Mouse (Mus musculus): ENCODE measurements around the gene Fhit. TPM values are rescaled to one million over a fixed set of nuclear protein-coding genes. Genes with fewer than 3 reads are reported as not detected.

The Fhit gene
- polyA plus RNA-seq, 1 experiment from 2014 or later: 12.6 TPM

- Histone ChIP-seq H3K4me1 (replicated peaks; ENCODE audit: control insufficient read depth, insufficient read depth, low read length) (no peaks in the 10 kb centered on the region), H3K9me3 (ENCODE audit: control insufficient read depth, low read length) (no peaks in the 10 kb centered on the region), H3K4me3 (replicated peaks; ENCODE audit: low read length) (no peak overlapping the region), H3K36me3 (replicated peaks; ENCODE audit: control insufficient read depth, insufficient read depth) (no peaks in the 10 kb centered on the region), H3K4me2 (replicated peaks) (no peak overlapping the region), H3K27me3 (ENCODE audit: control insufficient read depth, insufficient read depth, low read length) (no peaks in the 10 kb centered on the region), H3K27ac (no peak overlapping the region), H3K9ac (no peak overlapping the region)
- no peak for DNase-seq (ENCODE audit: low spot score)
- 92% methylated on average over 10 of the region's 10 CpGs for WGBS
- ATAC-seq (ENCODE audit: low FRiP score): no peak
Observed at GRCm38 (mm10) chr14:10133873-10134272, 1028.0 kb downstream of the Fhit start.

DNA sequence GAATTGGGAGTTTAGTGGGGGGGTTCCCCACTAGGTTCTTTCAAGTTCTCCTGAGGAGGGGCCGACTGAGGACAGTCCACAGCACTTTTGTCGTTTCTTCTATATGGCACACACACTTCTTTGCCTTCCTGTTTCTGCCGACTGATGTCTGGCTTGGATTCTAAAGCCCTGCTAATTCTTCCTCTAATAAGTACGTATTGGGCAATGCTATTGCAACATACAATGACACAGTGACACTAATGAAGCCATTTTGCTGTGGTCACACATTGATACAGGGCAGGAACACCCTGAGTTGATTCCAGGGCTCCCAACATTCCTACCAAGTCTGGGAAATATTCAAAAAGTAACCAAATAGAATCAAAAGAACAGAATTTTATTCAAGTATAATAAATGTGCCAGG, 1032.2 kb downstream of the Fhit start:
- Histone ChIP-seq H3K4me3 (replicated peaks; ENCODE audit: low read length) (no peak overlapping the region), H3K9me3 (ENCODE audit: control insufficient read depth, low read length) (no peaks in the 10 kb centered on the region), H3K4me2 (replicated peaks) (no peak overlapping the region), H3K27ac (no peak overlapping the region), H3K9ac (no peak overlapping the region), H3K4me1 (replicated peaks; ENCODE audit: control insufficient read depth, insufficient read depth, low read length) (no peaks in the 10 kb centered on the region), H3K27me3 (ENCODE audit: control insufficient read depth, insufficient read depth, low read length) (no peaks in the 10 kb centered on the region), H3K36me3 (replicated peaks; ENCODE audit: control insufficient read depth, insufficient read depth) (no peaks in the 10 kb centered on the region)
- WGBS: 89% methylated on average over 4 of the region's 4 CpGs
- DNase-seq (ENCODE audit: low spot score): no peak
- ATAC-seq (ENCODE audit: low FRiP score): no peak

DNA sequence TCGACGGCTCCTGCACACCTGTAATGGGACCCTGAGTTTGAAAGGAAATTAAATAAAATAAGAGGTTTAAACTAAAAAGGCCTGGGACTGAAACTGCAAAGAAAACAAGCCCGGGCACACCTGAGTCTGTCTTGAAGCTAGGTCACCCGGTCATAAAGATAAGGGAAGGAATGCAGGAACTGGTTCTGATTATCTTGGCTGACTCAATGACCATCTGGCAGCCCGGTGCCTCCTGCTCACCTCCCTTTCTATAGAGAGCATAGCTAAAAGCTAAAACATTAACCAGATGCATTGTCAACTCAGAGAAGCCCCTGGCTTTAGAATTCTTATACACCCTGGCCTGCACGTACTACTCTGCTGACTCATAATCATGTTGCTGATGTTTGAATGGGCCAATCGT, 1032.7 kb downstream of the Fhit start:
- DNase-seq (ENCODE audit: low spot score): no peak
- H3K27me3 ChIP-seq (ENCODE audit: control insufficient read depth, insufficient read depth, low read length): no peaks in the 10 kb centered on the region
- H3K4me1 ChIP-seq (replicated peaks; ENCODE audit: control insufficient read depth, insufficient read depth, low read length): no peaks in the 10 kb centered on the region
- no peak overlapping the region for H3K9ac ChIP-seq
- H3K9me3 ChIP-seq (ENCODE audit: control insufficient read depth, low read length): no peaks in the 10 kb centered on the region
- no peak for ATAC-seq (ENCODE audit: low FRiP score)
- 89% methylated on average over 7 of the region's 7 CpGs for WGBS
- no peak overlapping the region for H3K27ac ChIP-seq
- H3K36me3 ChIP-seq (replicated peaks; ENCODE audit: control insufficient read depth, insufficient read depth): no peaks in the 10 kb centered on the region
- no peak overlapping the region for H3K4me2 ChIP-seq (replicated peaks)
- no peak overlapping the region for H3K4me3 ChIP-seq (replicated peaks; ENCODE audit: low read length)

- ATAC-seq (ENCODE audit: low FRiP score) (no peak), DNase-seq (ENCODE audit: low spot score) (no peak)
- no peak overlapping the region for H3K27ac ChIP-seq
- no peak overlapping the region for H3K9ac ChIP-seq
- no peak overlapping the region for H3K4me3 ChIP-seq (replicated peaks; ENCODE audit: low read length)
- no peaks in the 10 kb centered on the region for H3K4me1 ChIP-seq (replicated peaks; ENCODE audit: control insufficient read depth, insufficient read depth, low read length)
- no peaks in the 10 kb centered on the region for H3K27me3 ChIP-seq (ENCODE audit: control insufficient read depth, insufficient read depth, low read length)
- no peak overlapping the region for H3K4me2 ChIP-seq (replicated peaks)
- H3K36me3 ChIP-seq (replicated peaks; ENCODE audit: control insufficient read depth, insufficient read depth): no peaks in the 10 kb centered on the region
- no peaks in the 10 kb centered on the region for H3K9me3 ChIP-seq (ENCODE audit: control insufficient read depth, low read length)
Observed at GRCm38 (mm10) chr14:10126536-10126935, 1035.3 kb downstream of the Fhit start.

DNA sequence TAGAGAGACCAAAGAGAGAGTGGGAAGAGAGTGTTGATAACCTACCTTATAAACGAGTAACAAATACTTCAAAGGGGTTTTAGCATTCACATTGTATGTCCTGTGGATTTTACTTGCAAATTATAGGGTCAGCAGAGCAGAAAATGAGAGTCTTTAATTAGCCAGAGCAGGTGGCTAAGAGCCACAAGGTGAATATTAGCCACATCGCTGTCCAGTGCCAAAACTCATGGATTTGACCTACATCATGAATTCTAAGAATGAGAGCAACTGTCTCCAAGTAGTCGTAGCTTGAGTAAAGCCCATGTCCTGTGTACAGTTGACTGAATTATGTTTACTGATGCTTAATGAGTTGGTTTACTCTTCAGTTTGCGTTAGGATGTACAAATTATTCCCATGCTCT, 1039.7 kb downstream of the Fhit start:
- Histone ChIP-seq H3K4me2 (replicated peaks) (no peak overlapping the region), H3K36me3 (replicated peaks; ENCODE audit: control insufficient read depth, insufficient read depth) (no peaks in the 10 kb centered on the region), H3K4me3 (replicated peaks; ENCODE audit: low read length) (no peak overlapping the region), H3K27ac (no peak overlapping the region), H3K9me3 (ENCODE audit: control insufficient read depth, low read length) (no peaks in the 10 kb centered on the region), H3K27me3 (ENCODE audit: control insufficient read depth, insufficient read depth, low read length) (no peaks in the 10 kb centered on the region), H3K4me1 (replicated peaks; ENCODE audit: control insufficient read depth, insufficient read depth, low read length) (no peaks in the 10 kb centered on the region), H3K9ac (no peak overlapping the region)
- DNase-seq (ENCODE audit: low spot score) (no peak), ATAC-seq (ENCODE audit: low FRiP score) (no peak)
- whole genome bisulfite sequencing: 78% methylated on average over 4 of the region's 4 CpGs

DNA sequence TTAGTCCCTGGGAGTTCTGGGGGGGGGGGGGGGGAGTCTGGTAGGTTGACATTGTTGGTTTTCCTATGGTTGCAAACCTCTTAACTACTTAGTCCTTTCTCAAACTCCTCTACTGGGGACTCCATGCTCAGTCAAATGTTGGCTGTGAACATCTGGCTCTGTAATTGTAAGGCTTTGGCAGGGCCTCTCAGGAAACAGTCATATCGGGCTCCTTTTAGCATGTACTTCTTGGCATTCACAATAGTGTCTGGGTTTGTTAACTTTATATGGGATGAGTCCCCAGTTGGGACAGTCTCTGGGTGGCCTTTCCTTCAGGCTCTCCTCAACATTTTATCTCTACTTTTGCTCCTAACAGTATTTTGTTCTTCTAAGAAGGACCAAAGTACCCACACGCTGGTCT, 1065.6 kb downstream of the Fhit start:
- ATAC-seq (ENCODE audit: low FRiP score): no peak

GRCm38 (mm10) chr14:10079062-10079461, 1082.8 kb downstream of the Fhit start:
- H3K36me3 ChIP-seq (replicated peaks; ENCODE audit: control insufficient read depth, insufficient read depth): no peaks in the 10 kb centered on the region
- H3K4me3 ChIP-seq (replicated peaks; ENCODE audit: low read length): no peak overlapping the region
- H3K27me3 ChIP-seq (ENCODE audit: control insufficient read depth, insufficient read depth, low read length): no peaks in the 10 kb centered on the region
- no peaks in the 10 kb centered on the region for H3K4me1 ChIP-seq (replicated peaks; ENCODE audit: control insufficient read depth, insufficient read depth, low read length)
- H3K9me3 ChIP-seq (ENCODE audit: control insufficient read depth, low read length): no peaks in the 10 kb centered on the region
- no peak overlapping the region for H3K4me2 ChIP-seq (replicated peaks)
- ATAC-seq (ENCODE audit: low FRiP score) (no peak), DNase-seq (ENCODE audit: low spot score) (no peak)
- 79% methylated on average over 3 of the region's 3 CpGs for WGBS
- no peak overlapping the region for H3K27ac ChIP-seq
- H3K9ac ChIP-seq: no peak overlapping the region

More for the DNA sequence above, 1065.6 kb downstream of the Fhit start:
- Histone ChIP-seq H3K4me1 (replicated peaks; ENCODE audit: control insufficient read depth, insufficient read depth, low read length) (no peaks in the 10 kb centered on the region), H3K36me3 (replicated peaks; ENCODE audit: control insufficient read depth, insufficient read depth) (no peaks in the 10 kb centered on the region), H3K4me3 (replicated peaks; ENCODE audit: low read length) (no peak overlapping the region), H3K27ac (no peak overlapping the region), H3K27me3 (ENCODE audit: control insufficient read depth, insufficient read depth, low read length) (no peaks in the 10 kb centered on the region), H3K9ac (no peak overlapping the region), H3K9me3 (ENCODE audit: control insufficient read depth, low read length) (no peaks in the 10 kb centered on the region), H3K4me2 (replicated peaks) (no peak overlapping the region)
- no peak for DNase-seq (ENCODE audit: low spot score)
- 96% methylated on average over 2 of the region's 2 CpGs for WGBS

DNA sequence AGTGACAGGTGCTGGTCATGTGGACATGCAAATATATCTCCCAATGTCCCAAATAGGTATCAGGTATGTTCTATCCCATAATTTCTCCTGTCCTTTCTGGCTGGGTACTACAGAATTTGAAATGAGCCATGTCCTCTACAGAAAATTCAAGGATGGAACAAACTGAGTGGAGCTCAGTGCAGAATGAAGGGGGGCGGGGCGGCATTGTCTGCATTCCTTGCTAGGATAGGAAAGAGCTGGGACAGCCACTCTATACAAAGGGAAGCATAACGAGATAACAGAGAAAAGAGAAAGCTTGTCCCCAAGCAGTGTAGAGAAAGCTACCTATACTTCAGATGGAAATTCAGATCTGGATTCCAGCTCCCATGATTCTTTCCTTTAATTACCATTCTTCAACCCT, 1111.9 kb downstream of the Fhit start:
- Histone ChIP-seq H3K9me3 (ENCODE audit: control insufficient read depth, low read length) (no peaks in the 10 kb centered on the region), H3K4me1 (replicated peaks; ENCODE audit: control insufficient read depth, insufficient read depth, low read length) (no peaks in the 10 kb centered on the region), H3K4me2 (replicated peaks) (no peak overlapping the region), H3K27me3 (ENCODE audit: control insufficient read depth, insufficient read depth, low read length) (no peaks in the 10 kb centered on the region), H3K36me3 (replicated peaks; ENCODE audit: control insufficient read depth, insufficient read depth) (no peaks in the 10 kb centered on the region), H3K9ac (no peak overlapping the region), H3K4me3 (replicated peaks; ENCODE audit: low read length) (no peak overlapping the region), H3K27ac (no peak overlapping the region)
- ATAC-seq (ENCODE audit: low FRiP score) (no peak), DNase-seq (ENCODE audit: low spot score) (no peak)
- WGBS: 80% methylated on average over 3 of the region's 3 CpGs

GRCm38 (mm10) chr14:10047123-10047783, 1114.6 kb downstream of the Fhit start:
- DNase-seq (ENCODE audit: low spot score): no peak
- Histone ChIP-seq H3K27me3 (ENCODE audit: control insufficient read depth, insufficient read depth, low read length) (no peaks in the 10 kb centered on the region), H3K27ac (no peak overlapping the region), H3K4me1 (replicated peaks; ENCODE audit: control insufficient read depth, insufficient read depth, low read length) (no peaks in the 10 kb centered on the region), H3K9ac (no peak overlapping the region), H3K4me2 (replicated peaks) (no peak overlapping the region), H3K36me3 (replicated peaks; ENCODE audit: control insufficient read depth, insufficient read depth) (no peaks in the 10 kb centered on the region), H3K9me3 (ENCODE audit: control insufficient read depth, low read length) (no peaks in the 10 kb centered on the region), H3K4me3 (replicated peaks; ENCODE audit: low read length) (no peak overlapping the region)
- 92% methylated on average over 2 of the region's 2 CpGs for WGBS
- ATAC-seq (ENCODE audit: low FRiP score): no peak
